Mouse (Mus musculus) limb, embryonic 13.5 days (tissue): ENCODE data around the gene Itsn1. TPM values are rescaled to one million over a fixed set of nuclear protein-coding genes. Genes with fewer than 3 reads are reported as not detected.

Source experiments
- ATAC-seq: fragments of 200-750 bp; cut with Nextera tagmentation; 2 replicates; pipeline ENCODE4 v1.8.0; 2017; ENCODE audit warnings: low read depth, moderate number of reproducible peaks, moderate TSS enrichment; ENCODE audit not compliant: low FRiP score
- H3K27ac ChIP-seq: fragments of 300-500 bp; sonication (generic); 2 replicates; pipeline ENCODE4 v1.5.1; 2015; ENCODE audit warnings: inconsistent platforms, mild to moderate bottlenecking, moderate library complexity
- H3K27me3 ChIP-seq: fragments of 300-500 bp; sonication (generic); 2 replicates; pipeline ENCODE4 v1.6.1; 2015; ENCODE audit warnings: mild to moderate bottlenecking, inconsistent platforms
- H3K36me3 ChIP-seq: fragments of 300-500 bp; sonication (generic); 2 replicates; pipeline ENCODE4 v1.6.1; 2015; ENCODE audit warnings: inconsistent platforms, mild to moderate bottlenecking, moderate library complexity
- H3K4me1 ChIP-seq: fragments of 300-500 bp; sonication (generic); 2 replicates; pipeline ENCODE4 v1.6.1; 2015; ENCODE audit warnings: inconsistent platforms
- H3K4me2 ChIP-seq: fragments of 300-500 bp; sonication (generic); replicated peaks from 2 replicates; pipeline ENCODE4 v1.6.1; 2015; ENCODE audit warnings: inconsistent platforms, mild to moderate bottlenecking, moderate library complexity
- H3K4me3 ChIP-seq: fragments of 300-500 bp; sonication (generic); 2 replicates; pipeline ENCODE4 v1.5.1; 2015; ENCODE audit warnings: moderate library complexity, mild to moderate bottlenecking, inconsistent platforms
- H3K9ac ChIP-seq: fragments of 300-500 bp; sonication (generic); 2 replicates; pipeline ENCODE4 v1.6.1; 2015; ENCODE audit warnings: mild to moderate bottlenecking, inconsistent platforms
- H3K9me3 ChIP-seq: fragments of 300-500 bp; sonication (generic); 2 replicates; pipeline ENCODE4 v1.6.1; 2016; ENCODE audit warnings: inconsistent platforms
- WGBS: fragments of 180-500 bp; shearing (Covaris S2); methylation state at CpG from one replicate; pipeline ENCODE4 v1.1.7; 2015; 5-methylcytosine and 5-hydroxymethylcytosine counted together
- microRNA-seq: library from miRNA; unstranded; fragments of <30 nt; microRNA quantifications from one replicate; pipeline ENCODE4, GENCODE M21; 2016
- polyA plus RNA-seq: library from polyadenylated mRNA; unstranded; fragments of >200 nt; fragmentation: Nextera tagmentation; extraction: Ambion mirVana; gene quantifications from 2 replicates; pipeline ENCODE4 v1.2.1, GENCODE M21; 2015

Itsn1 gene
- polyA plus RNA-seq, 1 experiment from 2014 or later = 27.4 TPM

DNA sequence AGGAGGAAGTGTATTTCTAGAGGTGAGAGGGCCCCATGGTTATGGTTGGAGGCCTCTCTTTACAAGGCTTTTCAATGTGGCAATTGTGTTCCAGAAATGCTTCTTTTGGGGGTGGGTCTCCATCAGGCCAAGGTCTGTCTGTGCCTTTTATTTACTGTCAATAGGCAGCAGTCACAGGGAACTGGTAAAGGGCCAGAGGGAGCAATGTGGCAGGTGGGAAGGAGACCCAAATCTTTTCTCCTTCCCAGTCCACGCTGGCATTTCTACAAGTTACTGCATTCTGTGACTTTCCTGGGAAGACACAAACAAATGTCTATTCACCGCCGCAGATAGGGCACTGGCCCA lies 234.4 kb downstream of the Itsn1 start:
- Histone ChIP-seq H3K36me3 (no peaks in the 10 kb centered on the region), H3K9ac (no peak overlapping the region), H3K27me3 (no peaks in the 10 kb centered on the region), H3K27ac (no peak overlapping the region), H3K4me3 (no peak overlapping the region), H3K4me2 (no peak overlapping the region), H3K4me1 (peaks cover 18% of the 10 kb centered on the region), H3K9me3 (no peaks in the 10 kb centered on the region)
- no peak for ATAC-seq
- 90% methylated on average over 3 of the region's 3 CpGs for WGBS

- WGBS = 88% methylated on average over 13 of the region's 13 CpGs
Observed at GRCm38 (mm10) chr16:91964308-91965178, 235.5 kb downstream of the Itsn1 start.

DNA sequence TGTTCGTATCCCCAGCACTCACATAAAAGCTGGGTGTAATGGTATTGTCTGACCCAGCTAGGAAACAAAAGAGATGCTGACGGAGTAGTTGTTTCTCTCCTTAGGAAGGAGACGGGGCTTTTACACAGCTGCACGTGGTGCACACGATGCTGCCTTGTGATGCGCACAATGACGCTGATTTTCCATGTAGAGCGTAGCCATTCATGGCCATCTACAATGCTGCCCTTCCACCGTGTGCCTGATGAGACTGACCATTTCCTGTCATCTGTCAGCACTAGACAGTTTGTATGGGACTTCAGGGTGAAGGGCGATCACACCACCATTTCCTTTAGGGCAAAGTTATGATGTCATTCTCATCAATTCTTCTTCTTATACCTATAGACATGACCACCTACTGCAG lies 239.6 kb downstream of the Itsn1 start:
- no peak overlapping the region for H3K4me3 ChIP-seq
- H3K27ac ChIP-seq = no peak overlapping the region
- no peak overlapping the region for H3K9ac ChIP-seq
- no peak for ATAC-seq
- H3K4me2 ChIP-seq = no peak overlapping the region
- H3K4me1 ChIP-seq = 0 out of 2 replicates have a peak, but pooled peaks cover 3% of the 10 kb centered on the region
- H3K9me3 ChIP-seq = no peaks in the 10 kb centered on the region
- no peaks in the 10 kb centered on the region for H3K27me3 ChIP-seq
- 79% methylated on average over 10 of the region's 10 CpGs for WGBS
- no peaks in the 10 kb centered on the region for H3K36me3 ChIP-seq

More at GRCm38 (mm10) chr16:91964308-91965178, 235.5 kb downstream of the Itsn1 start:
- peaks cover 21% of the 10 kb centered on the region for H3K4me1 ChIP-seq
- no peak for ATAC-seq
- H3K27ac ChIP-seq = no peak overlapping the region
- H3K4me3 ChIP-seq = no peak overlapping the region
- H3K27me3 ChIP-seq = no peaks in the 10 kb centered on the region
- no peaks in the 10 kb centered on the region for H3K9me3 ChIP-seq
- H3K9ac ChIP-seq = no peak overlapping the region
- no peak overlapping the region for H3K4me2 ChIP-seq
- H3K36me3 ChIP-seq = no peaks in the 10 kb centered on the region

DNA sequence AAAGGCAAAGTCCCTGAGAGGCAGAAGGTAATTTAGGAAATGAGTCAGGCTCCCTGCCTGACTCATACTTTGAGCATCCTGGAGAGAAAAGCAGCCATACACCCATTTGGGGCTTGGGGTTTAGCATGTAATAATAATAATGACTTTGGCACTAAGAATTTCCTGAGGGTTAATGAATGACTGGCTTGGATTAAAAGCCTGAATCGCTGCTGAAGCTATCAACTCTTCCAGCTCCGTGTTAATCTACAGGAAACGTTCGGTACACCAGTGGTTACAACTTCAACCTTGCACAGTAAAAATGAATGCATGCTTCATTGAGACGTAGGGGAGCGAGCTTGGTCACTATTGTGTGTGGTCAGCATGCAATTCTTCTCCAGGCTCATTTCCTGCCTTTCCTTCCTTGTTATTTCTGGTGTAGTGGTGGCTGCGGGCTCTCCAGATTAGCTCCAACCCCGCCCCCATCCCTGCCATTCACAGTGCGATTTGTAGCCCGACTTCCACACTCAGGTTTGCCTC lies 240.5 kb downstream of the Itsn1 start:
- no peak overlapping the region for H3K9ac ChIP-seq
- no peaks in the 10 kb centered on the region for H3K9me3 ChIP-seq
- H3K36me3 ChIP-seq = no peaks in the 10 kb centered on the region
- 0 out of 2 replicates have a peak, but pooled peaks cover 3% of the 10 kb centered on the region for H3K4me1 ChIP-seq
- no peak overlapping the region for H3K4me2 ChIP-seq
- ATAC-seq = no peak
- H3K4me3 ChIP-seq = no peak overlapping the region
- 31% methylated on average over 10 of the region's 10 CpGs for WGBS
- H3K27ac ChIP-seq = no peak overlapping the region
- no peaks in the 10 kb centered on the region for H3K27me3 ChIP-seq

Small RNA genes lying within 50 kb of the gene (microRNA-seq; reads per million reads assigned to microRNA genes)
- not detected for gene Gm27773

Other genes starting within 250 kb of the Itsn1 start
- 63.5 and 67.1 TPM in 2 replicates for gene Ifnar1, start 244.0 kb upstream of the Itsn1 start, polyA plus RNA-seq
- gene Ifngr2, start 182.2 kb upstream of the Itsn1 start, polyA plus RNA-seq = 48.1 and 49.6 TPM in 2 replicates
- gene Tmem50b, start 131.5 kb upstream of the Itsn1 start, polyA plus RNA-seq = 29.9 and 31.5 TPM in 2 replicates
- gene Dnajc28, start 110.3 kb upstream of the Itsn1 start, polyA plus RNA-seq = 3.8 and 5.2 TPM in 2 replicates
- 110 and 114 TPM in 2 replicates for gene Gart, start 82.3 kb upstream of the Itsn1 start, polyA plus RNA-seq
- 154 and 161 TPM in 2 replicates for gene Son, start 81.8 kb upstream of the Itsn1 start, polyA plus RNA-seq
- gene Donson, start 40.5 kb upstream of the Itsn1 start, polyA plus RNA-seq = 22.1 and 23.2 TPM in 2 replicates
- gene Cryzl1, start 306 bp upstream of the Itsn1 start, polyA plus RNA-seq = 71.9 and 75.4 TPM in 2 replicates